Mouse (Mus musculus) lung, postnatal 0 days (tissue): ENCODE data around the gene Btd. TPM values are rescaled to one million over a fixed set of nuclear protein-coding genes. Genes with fewer than 3 reads are reported as not detected.

Experiments used
- ATAC-seq: fragments of 200-750 bp; cut with Nextera tagmentation; 2 replicates; pipeline ENCODE4 v1.8.0; 2017; ENCODE audit warnings: moderate library complexity
- DNase-seq: peaks from one replicate; pipeline ENCODE4 v3.0.0-alpha.2; 2016; ENCODE audit warnings: low spot score
- H3K27ac ChIP-seq: fragments of 300-500 bp; sonication (generic); 2 replicates; pipeline ENCODE4 v1.5.1; 2014; ENCODE audit warnings: antibody characterized with exemption, mild to moderate bottlenecking, low read length, mixed read lengths
- H3K27me3 ChIP-seq: fragments of 300-500 bp; sonication (generic); replicated peaks from 2 replicates; pipeline ENCODE4 v1.6.1; 2014; ENCODE audit warnings: low read length, mixed read lengths; ENCODE audit not compliant: insufficient read depth
- H3K36me3 ChIP-seq: fragments of 300-500 bp; sonication (generic); 2 replicates; pipeline ENCODE4 v1.6.1; 2014; ENCODE audit warnings: low read length, mixed read lengths; ENCODE audit not compliant: insufficient read depth
- H3K4me1 ChIP-seq: fragments of 300-500 bp; sonication (generic); 2 replicates; pipeline ENCODE4 v1.6.1; 2014; ENCODE audit warnings: antibody characterized with exemption, low read depth, low read length, mixed read lengths; ENCODE audit not compliant: insufficient read depth
- H3K4me2 ChIP-seq: fragments of 300-500 bp; sonication (generic); replicated peaks from 2 replicates; pipeline ENCODE4 v1.6.1; 2014; ENCODE audit warnings: low read depth, mild to moderate bottlenecking, low read length, moderate library complexity, mixed read lengths
- H3K4me3 ChIP-seq: fragments of 300-500 bp; sonication (generic); 2 replicates; pipeline ENCODE4 v1.5.1; 2014; ENCODE audit warnings: low read depth, low read length
- H3K9ac ChIP-seq: fragments of 300-500 bp; sonication (generic); replicated peaks from 2 replicates; pipeline ENCODE4 v1.6.1; 2014; ENCODE audit warnings: low read depth, mild to moderate bottlenecking
- H3K9me3 ChIP-seq: fragments of 300-500 bp; sonication (generic); 2 replicates; pipeline ENCODE4 v1.6.1; 2016; ENCODE audit warnings: low read length, mixed read lengths
- CTCF ChIP-seq: IDR thresholded peaks from 2 replicates; pipeline ENCODE4 v1.5.1; 2016; ENCODE audit warnings: antibody characterized with exemption, mild to moderate bottlenecking
- EP300 ChIP-seq: IDR thresholded peaks from 2 replicates; pipeline ENCODE4 v1.6.1; 2016; ENCODE audit warnings: antibody characterized with exemption, mild to moderate bottlenecking, control low read depth
- WGBS: fragments of 180-500 bp; shearing (Covaris S2); extraction: QIAGEN DNeasy Blood & Tissue Kit; methylation state at CpG from one replicate; pipeline ENCODE4 v1.1.7; 2014; 5-methylcytosine and 5-hydroxymethylcytosine counted together
- polyA plus RNA-seq: library from polyadenylated mRNA; unstranded; fragments of >200 nt; fragmentation: Nextera tagmentation; extraction: Ambion mirVana; gene quantifications from 2 replicates; pipeline ENCODE4 v1.2.1, GENCODE M21; 2015

Btd gene
- polyA plus RNA-seq, 1 experiment from 2014 or later = 28.2 TPM

- ATAC-seq = no peak
- H3K4me2 ChIP-seq = no peak overlapping the region
Observed at GRCm38 (mm10) chr14:31685680-31686079, 44.9 kb downstream of the Btd start.

GRCm38 (mm10) chr14:31686231-31686630 is 45.4 kb downstream of the Btd start:
- Histone ChIP-seq H3K4me1 (peaks cover 3% of the 10 kb centered on the region; the same call in 1 of the 2 replicates), H3K9ac (no peak overlapping the region), H3K9me3 (no peaks in the 10 kb centered on the region), H3K36me3 (no peaks in the 10 kb centered on the region), H3K27me3 (no peaks in the 10 kb centered on the region), H3K4me3 (no peak overlapping the region), H3K4me2 (no peak overlapping the region), H3K27ac (no peak overlapping the region)
- TF ChIP-seq EP300 (no peak), CTCF (no peak)
- no peak for DNase-seq
- no peak for ATAC-seq
- 83% methylated on average over 1 of the region's 1 CpGs for WGBS

More at GRCm38 (mm10) chr14:31685680-31686079, 44.9 kb downstream of the Btd start:
- no peak overlapping the region for H3K27ac ChIP-seq
- 81% methylated on average over 10 of the region's 10 CpGs for WGBS
- no peaks in the 10 kb centered on the region for H3K9me3 ChIP-seq
- no peak for TF ChIP-seq CTCF
- TF ChIP-seq EP300 = no peak
- no peak overlapping the region for H3K4me3 ChIP-seq
- H3K36me3 ChIP-seq = no peaks in the 10 kb centered on the region
- no peak overlapping the region for H3K9ac ChIP-seq
- DNase-seq = no peak
- H3K27me3 ChIP-seq = no peaks in the 10 kb centered on the region
- peaks cover 3% of the 10 kb centered on the region; the same call in 1 of the 2 replicates for H3K4me1 ChIP-seq

GRCm38 (mm10) chr14:31692536-31692935 is 51.7 kb downstream of the Btd start:
- Histone ChIP-seq H3K4me2 (no peak overlapping the region), H3K9me3 (no peaks in the 10 kb centered on the region), H3K4me3 (no peak overlapping the region), H3K4me1 (no peaks in the 10 kb centered on the region), H3K9ac (no peak overlapping the region), H3K27me3 (no peaks in the 10 kb centered on the region), H3K36me3 (no peaks in the 10 kb centered on the region), H3K27ac (no peak overlapping the region)
- 81% methylated on average over 6 of the region's 6 CpGs for WGBS
- ATAC-seq (no peak), DNase-seq (no peak)
- TF ChIP-seq CTCF (no peak), EP300 (no peak)

- Histone ChIP-seq H3K4me3 (no peak overlapping the region), H3K9ac (no peak overlapping the region), H3K36me3 (peaks cover 4% of the 10 kb centered on the region; the same call in 1 of the 2 replicates), H3K27ac (no peak overlapping the region), H3K4me1 (no peaks in the 10 kb centered on the region), H3K27me3 (no peaks in the 10 kb centered on the region), H3K4me2 (no peak overlapping the region), H3K9me3 (no peaks in the 10 kb centered on the region)
- WGBS = 81% methylated on average over 9 of the region's 9 CpGs
- no peak for DNase-seq
- TF ChIP-seq CTCF = no peak
- TF ChIP-seq EP300 = no peak
- ATAC-seq = no peak
Observed at GRCm38 (mm10) chr14:31696206-31696984, 55.6 kb downstream of the Btd start.

- Histone ChIP-seq H3K9ac (no peak overlapping the region), H3K4me3 (no peak overlapping the region), H3K36me3 (peaks cover 4% of the 10 kb centered on the region; the same call in 1 of the 2 replicates), H3K27me3 (no peaks in the 10 kb centered on the region), H3K4me1 (no peaks in the 10 kb centered on the region), H3K27ac (no peak overlapping the region), H3K4me2 (no peak overlapping the region), H3K9me3 (no peaks in the 10 kb centered on the region)
- 82% methylated on average over 3 of the region's 3 CpGs for WGBS
- TF ChIP-seq EP300 (no peak), CTCF (no peak)
- no peak for ATAC-seq
- no peak for DNase-seq
Observed at GRCm38 (mm10) chr14:31696985-31697303, 56.1 kb downstream of the Btd start.

GRCm38 (mm10) chr14:31697346-31697745 is 56.5 kb downstream of the Btd start:
- no peak overlapping the region for H3K27ac ChIP-seq

More at GRCm38 (mm10) chr14:31697346-31697745, 56.5 kb downstream of the Btd start:
- WGBS = 86% methylated on average over 3 of the region's 3 CpGs
- H3K9ac ChIP-seq = no peak overlapping the region
- H3K4me3 ChIP-seq = no peak overlapping the region
- H3K9me3 ChIP-seq = no peaks in the 10 kb centered on the region
- DNase-seq = no peak
- H3K27me3 ChIP-seq = no peaks in the 10 kb centered on the region
- TF ChIP-seq CTCF = no peak
- no peak for TF ChIP-seq EP300
- no peak for ATAC-seq
- H3K4me2 ChIP-seq = no peak overlapping the region
- H3K4me1 ChIP-seq = no peaks in the 10 kb centered on the region
- peaks cover 4% of the 10 kb centered on the region; the same call in 1 of the 2 replicates for H3K36me3 ChIP-seq
